Mouse (Mus musculus) heart, postnatal 0 days (tissue): ENCODE results near the gene Adprh.

Experiments used
- CTCF ChIP-seq: IDR thresholded peaks from 2 replicates; pipeline ENCODE4 v1.5.1; 2016; ENCODE audit warnings: antibody characterized with exemption, control low read depth, low read depth
- EP300 ChIP-seq: IDR thresholded peaks from 2 replicates; pipeline ENCODE4 v1.6.1; 2016; ENCODE audit warnings: antibody characterized with exemption, low read depth

DNA sequence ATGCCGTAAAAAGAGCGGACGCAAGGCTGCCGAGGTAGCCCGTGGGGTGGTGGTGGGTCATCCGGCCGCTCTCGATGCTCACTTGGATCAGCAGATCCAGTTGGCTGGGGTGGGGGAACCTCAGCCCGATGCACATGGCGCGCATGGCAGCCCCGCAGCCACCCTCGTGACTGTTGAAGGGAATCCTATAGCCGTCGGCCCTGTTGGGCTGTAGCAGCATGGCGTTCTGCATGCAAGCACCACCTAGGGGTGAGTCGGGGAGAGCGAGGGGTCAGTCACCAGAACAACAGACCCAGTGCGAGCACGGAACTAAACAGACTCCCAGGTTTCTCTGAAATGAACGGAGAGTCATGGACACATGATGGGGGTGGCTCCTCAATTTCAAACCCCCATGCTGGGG is 5.1 kb downstream of the Adprh start:
- TF ChIP-seq CTCF: no peak
- TF ChIP-seq EP300: no peak
